Mouse (Mus musculus) MEL (cell line): ENCODE measurements around the gene Sult4a1. TPM values are rescaled to one million over a fixed set of nuclear protein-coding genes. Genes with fewer than 3 reads are reported as not detected.
"Not testable (repeated sequence)": the region's sequence is repeated elsewhere in the genome, so short reads cannot be mapped to it uniquely, and the experiment has no call there.

Experiments used
- DNase-seq: peaks from one replicate; pipeline ENCODE4 v3.0.0; 2011; ENCODE audit warnings: low read depth, low spot score
- H3K27ac ChIP-seq: 2 replicates; pipeline ENCODE4 v1.5.1; 2012; ENCODE audit warnings: low read depth, mild to moderate bottlenecking, control low read depth, low read length, moderate library complexity; ENCODE audit not compliant: control insufficient read depth
- H3K27me3 ChIP-seq, 2 experiments: fragments of 150-350 bp in 1 of 2; sonication (generic) in 1 of 2; 2 replicates each; pipeline ENCODE4 v1.6.1; 2012; ENCODE audit warnings: low read length in 2 of 2, mild to moderate bottlenecking in 2 of 2, improper control_type of control experiment in 1 of 2, moderate library complexity in 1 of 2; ENCODE audit not compliant: insufficient read depth in 2 of 2, control insufficient read depth in 1 of 2
- H3K36me3 ChIP-seq, 2 experiments: 2 replicates each; pipeline ENCODE4 v1.6.1; 2012 to 2014; ENCODE audit warnings: low read length in 2 of 2, improper control_type of control experiment in 1 of 2, inconsistent platforms in 1 of 2, mild to moderate bottlenecking in 1 of 2; ENCODE audit not compliant: insufficient read depth in 2 of 2, control insufficient read depth in 1 of 2
- H3K4me1 ChIP-seq, 2 experiments: fragments of 150-350 bp in 1 of 2; sonication (generic) in 1 of 2; 2 replicates each; pipeline ENCODE4 v1.6.1; 2012; ENCODE audit warnings: low read length in 2 of 2, improper control_type of control experiment in 1 of 2, mild to moderate bottlenecking in 1 of 2; ENCODE audit not compliant: insufficient read depth in 2 of 2, control insufficient read depth in 1 of 2
- H3K4me3 ChIP-seq, 2 experiments: fragments of 150-350 bp in 1 of 2; sonication (generic) in 1 of 2; 2 replicates each; pipeline ENCODE4 v1.5.1; 2012; ENCODE audit warnings: low read depth in 2 of 2, low read length in 2 of 2, mild to moderate bottlenecking in 2 of 2, moderate library complexity in 2 of 2, control low read depth in 1 of 2, improper control_type of control experiment in 1 of 2; ENCODE audit not compliant: control insufficient read depth in 1 of 2, insufficient read depth in 1 of 2
- H3K79me2 ChIP-seq: 2 replicates; pipeline ENCODE4 v1.6.1; 2012; ENCODE audit warnings: mild to moderate bottlenecking, low read length, moderate library complexity; ENCODE audit not compliant: control insufficient read depth, poor library complexity, insufficient read depth
- H3K9ac ChIP-seq: 2 replicates; pipeline ENCODE4 v1.6.1; 2012; ENCODE audit warnings: low read depth, mild to moderate bottlenecking, control low read depth, low read length, moderate library complexity; ENCODE audit not compliant: control insufficient read depth, poor library complexity, severe bottlenecking
- H3K9me3 ChIP-seq: fragments of 150-350 bp; sonication (generic); replicated peaks from 2 replicates; pipeline ENCODE4 v1.6.1; 2012; ENCODE audit warnings: mild to moderate bottlenecking, low read length, improper control_type of control experiment, moderate library complexity; ENCODE audit not compliant: insufficient read depth
- BHLHE40 ChIP-seq: IDR thresholded peaks from 2 replicates; pipeline ENCODE4 v1.6.1; 2012; ENCODE audit warnings: low read depth, mild to moderate bottlenecking, inconsistent platforms, low read length, improper control_type of control experiment, borderline replicate concordance
- E2F4 ChIP-seq: IDR thresholded peaks from 2 replicates; pipeline ENCODE4 v1.6.1; 2011; ENCODE audit warnings: low read depth, low read length, improper control_type of control experiment, borderline replicate concordance
- ELF1 ChIP-seq: IDR thresholded peaks from 2 replicates; pipeline ENCODE4 v1.6.1; 2014; ENCODE audit warnings: low read depth, mild to moderate bottlenecking, inconsistent platforms, low read length, improper control_type of control experiment, moderate library complexity
- GATA1 ChIP-seq: IDR thresholded peaks from 2 replicates; pipeline ENCODE4 v1.6.1; 2011; ENCODE audit warnings: low read depth, low read length, improper control_type of control experiment
- MAX ChIP-seq: IDR thresholded peaks from 2 replicates; pipeline ENCODE4 v1.6.1; 2011; ENCODE audit warnings: low read length, improper control_type of control experiment
- MYC ChIP-seq: IDR thresholded peaks from 2 replicates; pipeline ENCODE4 v1.6.1; 2011; ENCODE audit warnings: low read depth, mild to moderate bottlenecking, low read length, improper control_type of control experiment, moderate library complexity
- NELFE ChIP-seq: IDR thresholded peaks from 2 replicates; pipeline ENCODE4 v1.6.1; 2011; ENCODE audit warnings: low read depth, low read length, improper control_type of control experiment
- NRF1 ChIP-seq: IDR thresholded peaks from 2 replicates; pipeline ENCODE4 v1.6.1; 2014; ENCODE audit warnings: low read depth, mild to moderate bottlenecking, inconsistent platforms, low read length, improper control_type of control experiment, moderate library complexity; ENCODE audit not compliant: poor library complexity, insufficient read depth, severe bottlenecking
- POLR2AphosphoS2 ChIP-seq: IDR thresholded peaks from 2 replicates; pipeline ENCODE4 v1.6.1; 2011; ENCODE audit warnings: low read length, improper control_type of control experiment
- TAL1 ChIP-seq: IDR thresholded peaks from 2 replicates; pipeline ENCODE4 v1.6.1; 2012; ENCODE audit warnings: mild to moderate bottlenecking, inconsistent platforms, low read length, moderate library complexity, mixed read lengths
- TBP ChIP-seq: IDR thresholded peaks from 2 replicates; pipeline ENCODE4 v1.8.0; 2011; ENCODE audit warnings: low read depth, low read length, improper control_type of control experiment
- ZKSCAN1 ChIP-seq: IDR thresholded peaks from 2 replicates; pipeline ENCODE4 v1.6.1; 2012; ENCODE audit warnings: low read depth, mild to moderate bottlenecking, inconsistent platforms, low read length, improper control_type of control experiment, moderate library complexity
- polyA plus RNA-seq, 2 experiments: library from polyadenylated mRNA; stranded (reverse) in 1 of 2; unstranded in 1 of 2; fragments of >175 nt in 1 of 2; fragments of >200 nt in 1 of 2; gene quantifications; 2 replicates each; pipeline versions ENCODE4 v1.2.1 to v1.2.4; 2012; ENCODE audit warnings: low replicate concordance in 2 of 2, low read depth in 1 of 2; ENCODE audit not compliant: insufficient read length in 2 of 2, insufficient read depth in 1 of 2, missing spikeins in 1 of 2
- total RNA-seq: library from RNA; depleted of rRNA; stranded (reverse); fragments of 300-350 nt; gene quantifications from 2 replicates; pipeline ENCODE4 v1.2.3, GENCODE M21; 2012

Gene Sult4a1
- total and polyA plus RNA-seq, 3 experiments, result not detected

- Histone ChIP-seq H3K9me3 (no peaks in the 10 kb centered on the region), H3K27me3 (no peaks in the 10 kb centered on the region), H3K4me1 (no peaks in the 10 kb centered on the region), H3K4me3 (no peak overlapping the region), H3K27ac (no peak overlapping the region), H3K79me2 (no peaks in the 10 kb centered on the region), H3K36me3 (no peaks in the 10 kb centered on the region), H3K9ac (no peak overlapping the region)
- no peak for DNase-seq
- TF ChIP-seq NELFE (no peak), BHLHE40 (no peak), POLR2AphosphoS2 (no peak)
Measured at GRCm38 (mm10) chr15:84105924-84106500, 458 bp upstream of the Sult4a1 start.

GRCm38 (mm10) chr15:84104626-84105025 lies 928 bp downstream of the Sult4a1 start:
- no peak overlapping the region for H3K9ac ChIP-seq
- no peak for DNase-seq

DNA sequence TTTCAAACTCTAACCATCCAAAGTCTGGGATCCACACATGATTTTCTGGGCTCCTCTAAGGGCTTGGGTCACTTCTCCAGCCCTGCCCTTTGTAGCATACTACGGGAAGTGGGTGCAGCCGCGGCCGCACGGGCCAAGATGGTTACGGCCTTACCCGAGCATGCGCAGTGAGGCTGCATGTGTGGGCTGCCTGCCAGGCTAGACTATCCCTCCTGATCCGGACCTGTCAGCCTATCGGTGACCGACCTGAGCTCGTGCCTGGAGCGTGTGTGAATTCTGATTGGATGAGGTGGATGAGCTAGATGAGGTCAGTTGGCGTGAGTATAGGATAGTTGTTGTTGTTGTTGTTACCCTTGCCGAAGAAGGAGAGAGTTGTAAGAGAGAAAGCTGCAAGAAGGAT lies 8.0 kb downstream of the Sult4a1 start:
- H3K9ac ChIP-seq, H3K27ac ChIP-seq, H3K36me3 ChIP-seq, H3K4me1 ChIP-seq, H3K4me3 ChIP-seq, H3K27me3 ChIP-seq, DNase-seq, H3K79me2 ChIP-seq, H3K9me3 ChIP-seq: not testable (repeated sequence)

More at GRCm38 (mm10) chr15:84104626-84105025, 928 bp downstream of the Sult4a1 start:
- no peak for TF ChIP-seq TAL1
- no peak for TF ChIP-seq MAX
- TF ChIP-seq TBP, result no peak
- TF ChIP-seq E2F4, result no peak
- TF ChIP-seq ZKSCAN1, result no peak
- TF ChIP-seq MYC, result no peak
- TF ChIP-seq ELF1, result no peak
- TF ChIP-seq GATA1, result no peak
- no peak for TF ChIP-seq NRF1
- Histone ChIP-seq H3K79me2 (no peaks in the 10 kb centered on the region), H3K27me3 (no peaks in the 10 kb centered on the region), H3K4me1 (no peaks in the 10 kb centered on the region), H3K27ac (no peak overlapping the region), H3K4me3 (no peak overlapping the region), H3K36me3 (no peaks in the 10 kb centered on the region), H3K9me3 (no peaks in the 10 kb centered on the region)
